Mouse (Mus musculus): ENCODE results near the gene Rad52. TPM values are rescaled to one million over a fixed set of nuclear protein-coding genes. Genes with fewer than 3 reads are reported as not detected.

Gene Rad52
- polyA plus RNA-seq, 1 experiment from 2014 or later = 18.1 TPM

DNA sequence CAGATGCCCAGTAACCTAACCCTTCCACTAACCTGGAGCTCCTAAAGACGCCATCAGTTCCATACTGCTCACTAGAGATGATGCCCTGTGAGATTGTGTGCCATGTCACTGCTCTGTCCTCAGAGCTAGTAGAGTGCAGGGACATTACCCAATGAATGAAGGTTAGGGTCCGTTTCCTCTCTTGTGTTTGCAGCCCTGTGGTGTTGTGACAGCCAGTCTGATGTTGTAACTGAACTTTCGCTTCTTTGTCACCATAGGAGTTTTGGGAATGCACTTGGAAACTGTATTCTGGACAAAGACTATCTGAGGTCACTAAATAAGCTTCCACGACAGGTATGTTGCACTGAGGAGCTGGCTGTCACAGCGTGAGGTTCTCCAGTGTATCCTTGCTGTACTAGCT is 13.2 kb downstream of the Rad52 start:
- Histone ChIP-seq H3K27me3 (replicated peaks) (no peaks in the 10 kb centered on the region), H3K4me1 (no peaks in the 10 kb centered on the region), H3K36me3 (peaks cover 39% of the 10 kb centered on the region), H3K9me3 (no peaks in the 10 kb centered on the region), H3K27ac (no peak overlapping the region), H3K4me3 (replicated peaks) (no peak overlapping the region), H3K4me2 (no peak overlapping the region), H3K9ac (no peak overlapping the region)
- WGBS = 90% methylated on average over 5 of the region's 5 CpGs
- no peak for ATAC-seq (ENCODE audit: insufficient read depth, low FRiP score, low read depth)

DNA sequence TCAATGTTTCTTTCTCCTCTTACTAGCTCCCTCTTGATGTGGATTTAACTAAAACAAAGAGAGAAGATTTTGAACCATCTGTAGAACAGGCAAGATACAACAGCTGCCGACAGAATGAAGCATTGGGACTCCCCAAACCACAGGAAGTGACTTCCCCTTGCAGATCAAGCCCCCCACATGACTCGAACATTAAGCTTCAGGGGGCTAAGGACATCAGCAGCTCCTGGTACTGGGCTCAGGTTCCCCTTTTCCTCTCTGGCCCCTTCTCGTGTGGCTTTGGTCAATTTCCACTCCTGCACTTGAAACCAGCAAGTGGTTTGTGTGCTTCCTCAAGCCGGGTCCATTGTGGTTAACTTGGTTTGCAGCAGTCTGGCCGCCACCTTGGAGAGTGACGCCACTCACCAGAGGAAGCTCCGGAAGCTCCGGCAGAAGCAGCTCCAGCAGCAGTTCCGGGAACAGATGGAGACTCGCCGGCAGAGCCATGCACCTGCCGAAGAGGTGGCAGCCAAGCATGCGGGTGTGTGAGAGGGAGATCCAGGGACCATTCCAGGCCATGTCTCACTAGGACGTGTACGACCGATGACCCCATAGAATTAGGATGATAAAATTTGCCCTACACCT is 16.2 kb downstream of the Rad52 start:
- no peak overlapping the region for H3K27ac ChIP-seq
- H3K27me3 ChIP-seq (replicated peaks) = no peaks in the 10 kb centered on the region
- no peaks in the 10 kb centered on the region for H3K4me1 ChIP-seq
- peaks cover 32% of the 10 kb centered on the region for H3K36me3 ChIP-seq
- H3K4me3 ChIP-seq (replicated peaks) = no peak overlapping the region
- ATAC-seq (ENCODE audit: insufficient read depth, low FRiP score, low read depth) = no peak
- WGBS = 81% methylated on average over 16 of the region's 16 CpGs
- no peak overlapping the region for H3K9ac ChIP-seq
- no peaks in the 10 kb centered on the region for H3K9me3 ChIP-seq
- H3K4me2 ChIP-seq = no peak overlapping the region

DNA sequence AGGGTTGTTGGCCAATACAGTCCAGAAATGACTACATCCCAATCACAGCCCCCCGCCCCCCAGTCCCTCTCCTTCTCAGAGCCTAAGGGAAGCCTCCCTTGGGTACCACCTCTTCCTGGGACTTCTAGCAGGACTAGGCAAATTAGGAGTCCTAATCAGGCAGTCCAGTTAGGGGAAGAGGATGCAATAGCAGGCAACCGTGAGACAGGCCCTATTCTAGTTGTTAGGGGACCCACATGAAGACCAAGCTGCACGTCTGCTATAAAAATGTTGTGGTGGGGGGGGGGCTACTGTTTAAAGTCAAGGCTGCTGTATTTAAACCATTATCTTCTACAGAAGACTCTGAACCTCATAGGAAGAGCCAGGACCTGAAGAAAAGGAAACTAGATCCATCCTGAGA is 19.6 kb downstream of the Rad52 start:
- 79% methylated on average over 3 of the region's 3 CpGs for WGBS
- Histone ChIP-seq H3K36me3 (peaks cover 29% of the 10 kb centered on the region), H3K27me3 (replicated peaks) (no peaks in the 10 kb centered on the region), H3K9ac (no peak overlapping the region), H3K4me2 (no peak overlapping the region), H3K9me3 (no peaks in the 10 kb centered on the region), H3K27ac (no peak overlapping the region), H3K4me3 (replicated peaks) (no peak overlapping the region), H3K4me1 (no peaks in the 10 kb centered on the region)
- ATAC-seq (ENCODE audit: insufficient read depth, low FRiP score, low read depth) = no peak

DNA sequence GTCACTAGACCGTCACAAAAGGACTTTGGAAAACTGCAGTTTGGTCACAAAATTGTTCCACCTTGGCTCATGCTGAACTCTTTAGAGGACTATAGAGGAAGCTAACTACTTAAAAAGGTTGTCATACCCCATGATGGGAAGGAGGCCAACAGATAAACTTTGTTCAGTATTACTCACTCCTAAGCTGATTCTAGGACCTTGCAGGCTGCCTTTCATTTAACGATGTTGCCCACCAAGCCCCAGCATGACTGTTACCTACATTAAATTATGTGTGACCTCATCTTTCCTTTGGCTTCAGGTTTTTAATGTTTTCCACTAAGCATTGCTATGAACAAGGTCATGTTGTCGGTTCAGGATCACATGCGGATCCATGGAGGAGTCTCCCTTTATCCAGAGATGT is 20.0 kb downstream of the Rad52 start:
- H3K27ac ChIP-seq = no peak overlapping the region
- no peak for ATAC-seq (ENCODE audit: insufficient read depth, low FRiP score, low read depth)
- WGBS = 88% methylated on average over 4 of the region's 4 CpGs

DNA sequence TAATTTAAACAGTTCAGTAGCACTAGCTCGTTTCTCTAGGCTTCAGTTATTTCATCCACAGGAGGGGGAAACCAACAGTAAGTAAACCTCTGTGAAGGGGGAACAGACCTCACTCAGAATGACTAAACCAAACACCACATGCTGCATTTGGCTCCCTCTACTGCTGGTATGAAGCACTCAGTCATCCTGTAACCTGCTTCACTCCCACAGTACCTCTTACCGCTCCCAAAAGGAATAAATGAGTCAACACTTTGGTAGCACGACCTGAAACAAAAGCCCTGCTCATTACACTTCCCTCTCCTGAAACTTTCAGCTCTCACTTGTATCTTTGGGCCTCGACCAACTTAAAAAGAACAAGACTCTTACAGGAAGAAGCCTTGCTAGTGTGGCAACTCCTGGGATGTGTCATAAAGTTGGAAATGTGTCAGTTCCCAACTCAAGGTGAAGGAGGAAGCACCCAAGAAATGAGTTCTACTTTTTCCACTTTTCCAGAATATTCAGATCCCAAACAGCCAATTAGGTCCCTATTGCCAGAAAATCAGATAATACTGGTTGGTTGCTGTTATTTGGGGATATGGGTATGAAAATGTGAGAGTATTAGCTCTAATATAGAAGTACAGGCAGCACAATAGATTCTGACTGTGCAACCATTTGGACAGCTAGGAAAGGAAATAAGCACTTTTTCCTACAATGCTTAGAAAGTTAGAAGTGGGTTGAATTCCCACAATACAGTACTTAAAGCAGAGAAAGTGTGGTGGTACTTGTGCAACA is 21.9 kb downstream of the Rad52 start:
- Histone ChIP-seq H3K9me3 (no peaks in the 10 kb centered on the region), H3K36me3 (peaks cover 39% of the 10 kb centered on the region), H3K9ac (no peak overlapping the region), H3K27ac (no peak overlapping the region), H3K27me3 (replicated peaks) (no peaks in the 10 kb centered on the region), H3K4me1 (no peaks in the 10 kb centered on the region), H3K4me2 (no peak overlapping the region), H3K4me3 (replicated peaks) (no peak overlapping the region)
- 39% methylated on average over 4 of the region's 4 CpGs for WGBS
- ATAC-seq (ENCODE audit: insufficient read depth, low FRiP score, low read depth) = no peak

More for the DNA sequence above, 20.0 kb downstream of the Rad52 start:
- H3K9ac ChIP-seq = no peak overlapping the region
- H3K4me2 ChIP-seq = no peak overlapping the region
- H3K4me3 ChIP-seq (replicated peaks) = no peak overlapping the region
- H3K4me1 ChIP-seq = no peaks in the 10 kb centered on the region
- peaks cover 30% of the 10 kb centered on the region for H3K36me3 ChIP-seq
- no peaks in the 10 kb centered on the region for H3K9me3 ChIP-seq
- no peaks in the 10 kb centered on the region for H3K27me3 ChIP-seq (replicated peaks)

Other genes with a start within 250 kb of the Rad52 start
- gene Erc1, start 54.5 kb upstream of the Rad52 start, polyA plus RNA-seq (2015; fragmentation: Nextera tagmentation; extraction: Ambion mirVana) = 17.7 and 19.0 TPM in 2 replicates
- gene Wnk1, start 136.0 kb downstream of the Rad52 start, polyA plus RNA-seq (2015; fragmentation: Nextera tagmentation; extraction: Ambion mirVana) = 49.3 and 50.2 TPM in 2 replicates
- gene Ninj2, start 190.7 kb downstream of the Rad52 start, polyA plus RNA-seq (2015; fragmentation: Nextera tagmentation; extraction: Ambion mirVana) = 0.22 TPM in 1 of 2 replicates, not detected in the other